Mouse (Mus musculus) intestine, embryonic 14.5 days (tissue): ENCODE measurements at regions not wholly inside any gene's neighbourhood (a gene's known extent, or its start where the extent isn't known, plus 50 kb on each side); places are given as distances from the start of the nearest gene placed in this dataset.

Experiments
- ATAC-seq: fragments of 200-750 bp; cut with Nextera tagmentation; replicated peaks from 2 replicates; pipeline ENCODE4 v1.8.0; 2017; ENCODE audit warnings: low read depth, moderate number of reproducible peaks, moderate TSS enrichment, moderate library complexity; ENCODE audit not compliant: low FRiP score, low TSS enrichment
- DNase-seq: peaks from one replicate; pipeline ENCODE4 v3.0.0-alpha.2; 2018; ENCODE audit warnings: low spot score
- H3K27ac ChIP-seq: fragments of 300-500 bp; sonication (generic); 2 replicates; pipeline ENCODE4 v1.5.1; 2014; ENCODE audit warnings: low read depth, mild to moderate bottlenecking, control low read depth
- H3K27me3 ChIP-seq: fragments of 300-500 bp; sonication (generic); replicated peaks from 2 replicates; pipeline ENCODE4 v1.6.1; 2014; ENCODE audit warnings: low read length, control low read depth; ENCODE audit not compliant: control insufficient read depth, insufficient read depth
- H3K36me3 ChIP-seq: fragments of 300-500 bp; sonication (generic); 2 replicates; pipeline ENCODE4 v1.6.1; 2014; ENCODE audit warnings: low read length, control low read depth; ENCODE audit not compliant: control insufficient read depth, insufficient read depth
- H3K4me1 ChIP-seq: fragments of 300-500 bp; sonication (generic); replicated peaks from 2 replicates; pipeline ENCODE4 v1.6.1; 2014; ENCODE audit warnings: low read length, control low read depth, mixed read lengths; ENCODE audit not compliant: control insufficient read depth, insufficient read depth
- H3K4me2 ChIP-seq: fragments of 300-500 bp; sonication (generic); 2 replicates; pipeline ENCODE4 v1.6.1; 2014; ENCODE audit warnings: low read length
- H3K4me3 ChIP-seq: fragments of 300-500 bp; sonication (generic); 2 replicates; pipeline ENCODE4 v1.5.1; 2014; ENCODE audit warnings: low read depth, low read length, control low read depth, mixed read lengths
- H3K9ac ChIP-seq: fragments of 300-500 bp; sonication (generic); 2 replicates; pipeline ENCODE4 v1.6.1; 2014; ENCODE audit warnings: mild to moderate bottlenecking, low read length
- H3K9me3 ChIP-seq: fragments of 300-500 bp; sonication (generic); 2 replicates; pipeline ENCODE4 v1.6.1; 2016; ENCODE audit warnings: low read length, control low read depth; ENCODE audit not compliant: control insufficient read depth
- WGBS: fragments of 180-500 bp; shearing (Covaris S2); extraction: QIAGEN DNeasy Blood & Tissue Kit; methylation state at CpG from one replicate; pipeline ENCODE4 v1.1.7; 2014; 5-methylcytosine and 5-hydroxymethylcytosine counted together

- Histone ChIP-seq H3K27me3 (no peaks in the 10 kb centered on the region), H3K4me3 (no peak overlapping the region), H3K27ac (no peak overlapping the region), H3K9me3 (no peaks in the 10 kb centered on the region), H3K4me2 (no peak overlapping the region), H3K36me3 (no peaks in the 10 kb centered on the region), H3K4me1 (no peaks in the 10 kb centered on the region), H3K9ac (no peak overlapping the region)
- DNase-seq (no peak), ATAC-seq (no peak)
Observed at GRCm38 (mm10) chr13:6173095-6173494, 311.8 kb downstream of the Klf6 start.

DNA sequence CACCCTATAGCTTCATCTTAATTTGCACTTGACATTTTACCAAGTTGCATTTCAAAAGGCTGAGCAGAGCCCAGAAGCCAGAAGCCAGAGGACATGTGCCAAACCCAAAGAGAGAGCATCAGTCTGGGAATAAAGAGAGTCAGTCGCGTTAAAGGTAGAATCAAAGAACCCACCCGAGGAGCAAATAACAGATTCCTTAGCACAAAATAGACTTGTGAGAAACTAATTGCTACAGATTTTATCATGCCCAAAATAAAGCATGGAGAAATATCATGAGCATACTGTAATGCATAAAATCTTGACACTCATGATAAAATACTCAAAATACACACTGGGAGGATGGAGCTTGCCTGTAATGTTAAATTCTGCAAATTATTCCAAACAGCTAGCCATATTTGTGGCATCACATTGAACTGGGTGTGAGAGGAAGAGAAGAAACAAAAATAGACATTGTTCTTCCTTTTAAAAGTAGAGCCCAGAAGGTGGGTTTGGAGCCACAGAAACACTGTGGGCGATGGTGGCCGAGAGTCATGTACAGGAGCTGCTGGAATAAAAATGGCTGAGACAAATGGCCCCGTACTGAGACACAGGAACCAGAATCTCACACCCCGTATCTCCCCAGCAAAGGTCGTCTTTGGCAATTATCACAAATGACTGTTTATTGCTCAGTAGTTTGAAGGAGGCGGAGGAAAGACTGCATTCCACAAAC lies 317.2 kb downstream of the Klf6 start:
- Histone ChIP-seq H3K4me3 (no peak overlapping the region), H3K27ac (no peak overlapping the region), H3K9me3 (no peaks in the 10 kb centered on the region), H3K4me2 (no peak overlapping the region), H3K27me3 (no peaks in the 10 kb centered on the region), H3K4me1 (no peaks in the 10 kb centered on the region), H3K9ac (no peak overlapping the region), H3K36me3 (no peaks in the 10 kb centered on the region)
- ATAC-seq (no peak), DNase-seq (no peak)
- 59% methylated on average over 9 of the region's 9 CpGs for WGBS

DNA sequence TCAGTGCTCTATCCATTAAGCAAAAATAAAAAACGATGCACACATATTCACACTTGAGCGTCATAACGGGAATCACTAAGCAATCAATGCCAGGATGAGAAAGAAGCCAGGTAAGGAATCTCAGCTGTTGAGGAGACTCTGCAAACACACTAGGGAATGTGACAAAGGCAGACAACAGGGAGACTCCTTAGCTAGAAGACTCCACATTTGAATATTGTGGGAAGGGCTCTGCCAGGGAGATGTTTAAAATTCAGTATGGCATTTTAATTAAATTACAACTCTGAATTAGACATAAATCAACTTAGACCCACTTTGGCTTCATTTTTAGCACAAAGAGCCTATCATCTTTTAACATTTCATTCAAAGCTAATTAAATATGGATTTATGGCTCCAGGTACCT lies 327.9 kb downstream of the Klf6 start:
- no peaks in the 10 kb centered on the region for H3K36me3 ChIP-seq
- no peak overlapping the region for H3K27ac ChIP-seq
- 73% methylated on average over 3 of the region's 3 CpGs for WGBS
- DNase-seq (no peak), ATAC-seq (no peak)
- H3K4me3 ChIP-seq: no peak overlapping the region
- no peaks in the 10 kb centered on the region for H3K4me1 ChIP-seq
- no peak overlapping the region for H3K9ac ChIP-seq
- H3K9me3 ChIP-seq: no peaks in the 10 kb centered on the region
- H3K4me2 ChIP-seq: no peak overlapping the region
- H3K27me3 ChIP-seq: no peaks in the 10 kb centered on the region

GRCm38 (mm10) chr13:6189566-6189965 lies 328.3 kb downstream of the Klf6 start:
- Histone ChIP-seq H3K4me3 (no peak overlapping the region), H3K27ac (no peak overlapping the region), H3K9ac (no peak overlapping the region), H3K27me3 (no peaks in the 10 kb centered on the region), H3K9me3 (no peaks in the 10 kb centered on the region), H3K4me2 (no peak overlapping the region), H3K4me1 (no peaks in the 10 kb centered on the region), H3K36me3 (no peaks in the 10 kb centered on the region)
- DNase-seq: no peak
- ATAC-seq: no peak
- 38% methylated on average over 7 of the region's 7 CpGs for WGBS

GRCm38 (mm10) chr13:6191186-6191914 lies 330.1 kb downstream of the Klf6 start:
- WGBS: 84% methylated on average over 7 of the region's 7 CpGs
- Histone ChIP-seq H3K4me3 (no peak overlapping the region), H3K27ac (no peak overlapping the region), H3K4me2 (no peak overlapping the region), H3K9ac (no peak overlapping the region), H3K36me3 (no peaks in the 10 kb centered on the region), H3K9me3 (no peaks in the 10 kb centered on the region), H3K4me1 (no peaks in the 10 kb centered on the region), H3K27me3 (no peaks in the 10 kb centered on the region)
- ATAC-seq (no peak), DNase-seq (no peak)

DNA sequence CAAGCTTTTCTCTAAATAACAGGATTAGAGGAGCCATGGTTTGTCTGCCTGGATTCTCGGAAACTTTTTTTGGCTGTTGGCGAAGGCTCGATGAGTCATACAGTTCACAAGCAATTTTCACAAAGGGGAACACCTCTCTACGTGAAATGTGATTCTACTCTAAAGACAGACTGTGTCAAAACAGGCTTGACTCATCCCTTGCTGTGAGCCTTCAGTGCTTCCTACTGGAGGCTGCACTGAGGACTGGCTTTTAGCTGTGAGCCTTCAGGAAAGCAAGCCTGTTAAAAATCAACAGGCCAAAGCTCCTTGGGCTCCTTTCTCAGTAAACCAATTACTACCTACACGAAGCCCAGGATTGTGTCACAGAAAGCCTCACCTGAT lies 330.6 kb downstream of the Klf6 start:
- no peaks in the 10 kb centered on the region for H3K36me3 ChIP-seq
- H3K9me3 ChIP-seq: no peaks in the 10 kb centered on the region
- WGBS: 46% methylated on average over 5 of the region's 5 CpGs
- no peak overlapping the region for H3K4me3 ChIP-seq
- H3K9ac ChIP-seq: no peak overlapping the region
- H3K4me1 ChIP-seq: no peaks in the 10 kb centered on the region
- H3K27ac ChIP-seq: no peak overlapping the region
- ATAC-seq: no peak
- H3K27me3 ChIP-seq: no peaks in the 10 kb centered on the region
- no peak for DNase-seq
- H3K4me2 ChIP-seq: no peak overlapping the region

GRCm38 (mm10) chr13:6196690-6197089 lies 335.4 kb downstream of the Klf6 start:
- H3K36me3 ChIP-seq: no peaks in the 10 kb centered on the region
- H3K27me3 ChIP-seq: no peaks in the 10 kb centered on the region
- H3K4me2 ChIP-seq: no peak overlapping the region
- H3K4me1 ChIP-seq: no peaks in the 10 kb centered on the region
- no peak overlapping the region for H3K27ac ChIP-seq
- 0 out of 2 replicates have a peak, but pooled peaks cover 3% of the 10 kb centered on the region for H3K9me3 ChIP-seq
- 81% methylated on average over 5 of the region's 5 CpGs for whole genome bisulfite sequencing
- DNase-seq: no peak
- no peak overlapping the region for H3K4me3 ChIP-seq
- no peak for ATAC-seq
- H3K9ac ChIP-seq: no peak overlapping the region

DNA sequence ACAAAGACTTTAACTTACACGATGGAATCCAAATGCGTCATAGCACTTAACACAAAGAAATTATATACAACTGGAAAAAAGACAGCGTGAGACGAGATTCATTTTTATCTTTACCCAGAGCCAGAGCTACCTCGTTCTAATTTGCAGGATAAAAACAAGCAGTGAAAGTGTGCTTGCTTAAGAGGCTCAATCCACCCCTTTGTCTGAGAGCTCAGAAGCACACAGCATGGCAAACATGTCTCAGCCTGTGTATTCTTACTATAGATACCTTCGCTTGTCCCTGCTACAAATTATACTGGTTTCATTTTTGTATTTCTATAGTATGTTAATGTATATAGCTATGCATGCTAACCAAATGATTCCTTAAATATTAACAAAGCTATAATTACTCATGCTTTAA lies 337.8 kb downstream of the Klf6 start:
- no peak overlapping the region for H3K4me3 ChIP-seq
- no peak overlapping the region for H3K4me2 ChIP-seq
- no peaks in the 10 kb centered on the region for H3K4me1 ChIP-seq
- no peak overlapping the region for H3K27ac ChIP-seq
- no peaks in the 10 kb centered on the region for H3K27me3 ChIP-seq
- H3K9ac ChIP-seq: no peak overlapping the region
- WGBS: 85% methylated on average over 6 of the region's 6 CpGs
- H3K36me3 ChIP-seq: no peaks in the 10 kb centered on the region
- H3K9me3 ChIP-seq: 0 out of 2 replicates have a peak, but pooled peaks cover 3% of the 10 kb centered on the region
- DNase-seq: no peak
- ATAC-seq: no peak

- WGBS: 73% methylated on average over 1 of the region's 1 CpGs
- Histone ChIP-seq H3K36me3 (no peaks in the 10 kb centered on the region), H3K27me3 (no peaks in the 10 kb centered on the region), H3K27ac (no peak overlapping the region), H3K9ac (no peak overlapping the region), H3K4me1 (no peaks in the 10 kb centered on the region), H3K4me3 (no peak overlapping the region), H3K4me2 (no peak overlapping the region), H3K9me3 (0 out of 2 replicates have a peak, but pooled peaks cover 3% of the 10 kb centered on the region)
- ATAC-seq (no peak), DNase-seq (no peak)
Observed at GRCm38 (mm10) chr13:6201516-6201915, 340.2 kb downstream of the Klf6 start.
